Mouse (Mus musculus) lung, embryonic 14.5 days (tissue): Measurements from ENCODE around the gene Orai2. TPM values are rescaled to one million over a fixed set of nuclear protein-coding genes. Genes with fewer than 3 reads are reported as not detected.
"Not testable (repeated sequence)": the region's sequence is repeated elsewhere in the genome, so short reads cannot be mapped to it uniquely, and the experiment has no call there.

Experiments
- ATAC-seq: fragments of 200-750 bp; cut with Nextera tagmentation; 2 replicates; pipeline ENCODE4 v1.8.0; 2017; ENCODE audit warnings: mild to moderate bottlenecking, moderate TSS enrichment, moderate library complexity; ENCODE audit not compliant: insufficient read depth
- DNase-seq: peaks from one replicate; pipeline ENCODE4 v3.0.0-alpha.2; 2015
- H3K27ac ChIP-seq: fragments of 300-500 bp; sonication (generic); 2 replicates; pipeline ENCODE4 v1.5.1; 2014; ENCODE audit warnings: low read depth, mild to moderate bottlenecking, moderate library complexity
- H3K27me3 ChIP-seq: fragments of 300-500 bp; sonication (generic); 2 replicates; pipeline ENCODE4 v1.6.1; 2014; ENCODE audit warnings: low read length, control low read depth; ENCODE audit not compliant: insufficient read depth
- H3K36me3 ChIP-seq: fragments of 300-500 bp; sonication (generic); 2 replicates; pipeline ENCODE4 v1.6.1; 2014; ENCODE audit warnings: control low read depth; ENCODE audit not compliant: insufficient read depth
- H3K4me1 ChIP-seq: fragments of 300-500 bp; sonication (generic); 2 replicates; pipeline ENCODE4 v1.6.1; 2014; ENCODE audit warnings: antibody characterized with exemption, control low read depth; ENCODE audit not compliant: insufficient read depth
- H3K4me2 ChIP-seq: fragments of 300-500 bp; sonication (generic); 2 replicates; pipeline ENCODE4 v1.6.1; 2014; ENCODE audit warnings: mild to moderate bottlenecking
- H3K4me3 ChIP-seq: fragments of 300-500 bp; sonication (generic); 2 replicates; pipeline ENCODE4 v1.5.1; 2014; ENCODE audit warnings: low read depth, low read length
- H3K9ac ChIP-seq: fragments of 300-500 bp; sonication (generic); 2 replicates; pipeline ENCODE4 v1.6.1; 2014
- H3K9me3 ChIP-seq: fragments of 300-500 bp; sonication (generic); 2 replicates; pipeline ENCODE4 v1.6.1; 2016; ENCODE audit warnings: low read depth, low read length, control low read depth
- CTCF ChIP-seq: IDR thresholded peaks from 2 replicates; pipeline ENCODE4 v1.5.1; 2016; ENCODE audit warnings: antibody characterized with exemption, low read depth
- WGBS: fragments of 180-500 bp; shearing (Covaris S2); extraction: QIAGEN DNeasy Blood & Tissue Kit; methylation state at CpG from one replicate; pipeline ENCODE4 v1.1.7; 2014; 5-methylcytosine and 5-hydroxymethylcytosine counted together
- polyA plus RNA-seq: library from polyadenylated mRNA; unstranded; fragments of >200 nt; fragmentation: Nextera tagmentation; extraction: Ambion mirVana; gene quantifications from 2 replicates; pipeline ENCODE4 v1.2.1, GENCODE M21; 2014

The Orai2 gene
- polyA plus RNA-seq, 1 experiment from 2014 or later: 7.1 TPM

- Histone ChIP-seq H3K4me2 (peak overlapping the region; percentile 61), H3K27me3 (no peaks in the 10 kb centered on the region), H3K36me3 (peaks cover 56% of the 10 kb centered on the region), H3K27ac (no peak overlapping the region), H3K9ac (peak overlapping the region; percentile 79), H3K4me3 (peak overlapping the region; percentile 56), H3K9me3 (no peaks in the 10 kb centered on the region), H3K4me1 (no peaks in the 10 kb centered on the region)
- ATAC-seq (no peak), DNase-seq (peak; percentile 15)
- WGBS: 6% methylated on average over 20 of the region's 20 CpGs
- TF ChIP-seq CTCF: no peak
Observed at GRCm38 (mm10) chr5:136136292-136136990, 34.1 kb downstream of the Orai2 start.

DNA sequence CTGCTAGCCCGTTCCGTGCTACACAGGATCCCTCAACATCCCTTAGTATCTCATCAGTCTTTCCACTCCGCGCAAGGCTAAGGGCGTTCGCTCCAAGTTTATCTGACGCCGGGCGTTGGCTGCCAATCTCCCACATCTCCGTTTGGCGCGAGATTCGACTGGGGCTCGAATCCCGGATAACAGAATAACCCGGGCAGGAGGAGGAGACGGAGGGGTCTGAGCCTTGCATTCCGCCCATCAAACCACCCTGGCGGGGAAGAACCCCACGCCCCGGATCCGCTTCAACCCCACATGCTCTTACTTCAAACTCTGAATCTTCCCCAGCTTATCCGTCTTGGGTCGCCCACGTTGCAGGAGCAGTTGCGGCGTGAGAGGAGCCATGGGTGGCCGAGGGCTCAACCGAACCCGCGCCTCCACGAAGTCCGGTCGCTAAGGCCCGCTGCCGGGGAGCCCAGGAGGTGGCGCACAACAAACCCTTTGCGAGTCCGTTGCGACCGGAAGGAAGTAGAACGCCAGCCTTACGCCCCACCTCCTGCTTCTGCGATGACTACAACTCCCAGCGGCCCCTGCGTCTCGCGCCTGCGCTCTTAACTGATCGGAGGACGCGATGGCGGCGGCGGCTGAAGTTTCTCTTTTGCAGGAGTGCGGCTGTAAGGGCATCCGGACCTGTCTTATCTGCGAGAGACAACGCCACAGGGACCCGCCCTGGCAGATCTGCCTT lies 34.8 kb downstream of the Orai2 start, which contains the start of the genes Lrwd1 and Alkbh4:
TSS of gene Lrwd1 (minus strand) at position 504 of the 721 bp plus-strand sequence.
TSS of gene Alkbh4 (plus strand) at position 576 of the 721 bp plus-strand sequence.
- TF ChIP-seq CTCF: peak; percentile 75
- Histone ChIP-seq H3K9ac (peak within 1 kb of the TSS; percentile 79), H3K4me1 (no peaks in the 10 kb centered on the region), H3K4me3 (peak within 1 kb of the TSS; percentile 56), H3K4me2 (peak within 1 kb of the TSS; percentile 61), H3K27me3 (no peaks in the 10 kb centered on the region), H3K36me3 (peaks cover 56% of the 10 kb centered on the region), H3K9me3 (no peaks in the 10 kb centered on the region), H3K27ac (no peak within 1 kb of the TSS)
- ATAC-seq: peak; percentile 97
- peak; percentile 99 for DNase-seq
- under 1% methylated on average over 60 of the region's 60 CpGs for WGBS

GRCm38 (mm10) chr5:136122165-136122564 lies 48.3 kb downstream of the Orai2 start:
- no peaks in the 10 kb centered on the region for H3K9me3 ChIP-seq
- no peak for TF ChIP-seq CTCF
- WGBS: 81% methylated on average over 10 of the region's 10 CpGs
- no peak overlapping the region for H3K27ac ChIP-seq
- H3K27me3 ChIP-seq: no peaks in the 10 kb centered on the region
- peaks cover 61% of the 10 kb centered on the region for H3K36me3 ChIP-seq
- no peak for ATAC-seq
- DNase-seq: no peak
- peaks cover 6% of the 10 kb centered on the region; the same call in 1 of the 2 replicates for H3K4me1 ChIP-seq
- H3K4me2 ChIP-seq: no peak overlapping the region
- H3K9ac ChIP-seq: no peak overlapping the region
- no peak overlapping the region for H3K4me3 ChIP-seq

GRCm38 (mm10) chr5:136116784-136117112 lies 53.8 kb downstream of the Orai2 start:
- Histone ChIP-seq H3K27me3 (no peaks in the 10 kb centered on the region), H3K9ac (peak overlapping the region; percentile 80), H3K4me3 (peak overlapping the region; percentile 82), H3K4me2 (peak overlapping the region; percentile 68), H3K27ac (no peak overlapping the region), H3K4me1 (peaks cover 9% of the 10 kb centered on the region), H3K36me3 (peaks cover 19% of the 10 kb centered on the region), H3K9me3 (no peaks in the 10 kb centered on the region)
- under 1% methylated on average over 22 of the region's 22 CpGs for WGBS
- no peak for DNase-seq
- TF ChIP-seq CTCF: no peak
- peak; percentile 58; the same call in 1 of the 2 replicates for ATAC-seq

GRCm38 (mm10) chr5:136115891-136116783 lies 54.4 kb downstream of the Orai2 start, which contains the start of gene Polr2j:
Gene Polr2j, plus strand, starts transcription at chr5:136116631.
- TF ChIP-seq CTCF: peak; percentile 99
- peaks cover 14% of the 10 kb centered on the region for H3K36me3 ChIP-seq
- no peaks in the 10 kb centered on the region for H3K9me3 ChIP-seq
- peaks cover 9% of the 10 kb centered on the region for H3K4me1 ChIP-seq
- peak within 1 kb of the TSS; percentile 80 for H3K9ac ChIP-seq
- H3K27ac ChIP-seq: no peak within 1 kb of the TSS
- ATAC-seq (peak; percentile 95), DNase-seq (peak; percentile 99)
- no peaks in the 10 kb centered on the region for H3K27me3 ChIP-seq
- WGBS: 3% methylated on average over 42 of the region's 42 CpGs
- peak within 1 kb of the TSS; percentile 68 for H3K4me2 ChIP-seq
- H3K4me3 ChIP-seq: peak within 1 kb of the TSS; percentile 82

GRCm38 (mm10) chr5:136113546-136113945 lies 57.0 kb downstream of the Orai2 start:
- not testable (repeated sequence) for H3K4me2 ChIP-seq, H3K27ac ChIP-seq, H3K27me3 ChIP-seq, H3K9ac ChIP-seq, ATAC-seq, H3K4me1 ChIP-seq, H3K9me3 ChIP-seq, H3K36me3 ChIP-seq, DNase-seq, H3K4me3 ChIP-seq
- WGBS: 35% methylated on average over 4 of the region's 4 CpGs
